Mouse (Mus musculus): Measurements from ENCODE around the gene Tldc2.
A peak's percentile ranks its signal among the peaks of the same experiment; 100 is the strongest.

Gene Tldc2

DNA sequence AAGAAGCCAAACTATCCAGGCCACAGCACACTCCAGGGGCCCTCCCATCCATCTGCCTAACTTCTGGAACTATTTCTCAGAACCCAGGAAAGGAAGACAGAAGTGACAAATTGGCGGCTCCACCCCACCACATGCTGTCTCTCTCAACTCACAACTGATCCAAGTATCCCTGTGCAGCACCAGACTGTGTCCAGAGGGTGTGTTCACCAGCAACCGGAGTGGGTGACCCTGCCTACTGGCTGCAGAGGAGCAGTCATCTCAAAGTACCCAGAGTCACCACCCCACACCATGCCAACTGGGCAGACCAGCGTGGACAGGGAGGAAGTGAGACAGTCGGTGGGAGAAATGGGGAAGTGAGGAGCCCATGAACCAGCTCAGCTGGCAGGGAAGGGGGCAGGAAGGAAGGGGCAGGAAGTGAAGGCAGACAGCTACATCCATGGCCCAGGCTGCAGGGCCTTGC is 23.6 kb upstream of the Tldc2 start:
- peak in 1 of 2 experiments; percentile 35 for DNase-seq

DNA sequence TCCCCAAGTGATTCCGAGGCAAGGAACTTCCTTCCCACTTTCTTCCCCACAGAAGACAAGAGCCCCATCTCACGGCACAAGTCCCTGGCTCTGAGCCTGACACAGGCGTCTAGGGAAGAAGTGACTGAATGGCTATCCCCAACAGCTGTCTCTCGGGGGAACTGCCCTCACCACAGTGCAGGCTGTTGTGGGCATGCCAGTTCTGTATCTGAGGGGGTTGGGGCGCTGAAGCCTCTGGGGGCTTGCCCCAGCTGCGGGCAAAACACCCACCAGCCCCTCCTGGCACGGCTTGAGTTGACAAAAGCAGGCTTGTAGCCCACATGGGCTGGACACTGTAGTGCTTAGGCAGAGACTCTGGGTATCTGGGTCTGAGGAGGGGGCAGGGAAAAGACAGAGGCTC is 22.7 kb upstream of the Tldc2 start:
- DNase-seq = no peak

DNA sequence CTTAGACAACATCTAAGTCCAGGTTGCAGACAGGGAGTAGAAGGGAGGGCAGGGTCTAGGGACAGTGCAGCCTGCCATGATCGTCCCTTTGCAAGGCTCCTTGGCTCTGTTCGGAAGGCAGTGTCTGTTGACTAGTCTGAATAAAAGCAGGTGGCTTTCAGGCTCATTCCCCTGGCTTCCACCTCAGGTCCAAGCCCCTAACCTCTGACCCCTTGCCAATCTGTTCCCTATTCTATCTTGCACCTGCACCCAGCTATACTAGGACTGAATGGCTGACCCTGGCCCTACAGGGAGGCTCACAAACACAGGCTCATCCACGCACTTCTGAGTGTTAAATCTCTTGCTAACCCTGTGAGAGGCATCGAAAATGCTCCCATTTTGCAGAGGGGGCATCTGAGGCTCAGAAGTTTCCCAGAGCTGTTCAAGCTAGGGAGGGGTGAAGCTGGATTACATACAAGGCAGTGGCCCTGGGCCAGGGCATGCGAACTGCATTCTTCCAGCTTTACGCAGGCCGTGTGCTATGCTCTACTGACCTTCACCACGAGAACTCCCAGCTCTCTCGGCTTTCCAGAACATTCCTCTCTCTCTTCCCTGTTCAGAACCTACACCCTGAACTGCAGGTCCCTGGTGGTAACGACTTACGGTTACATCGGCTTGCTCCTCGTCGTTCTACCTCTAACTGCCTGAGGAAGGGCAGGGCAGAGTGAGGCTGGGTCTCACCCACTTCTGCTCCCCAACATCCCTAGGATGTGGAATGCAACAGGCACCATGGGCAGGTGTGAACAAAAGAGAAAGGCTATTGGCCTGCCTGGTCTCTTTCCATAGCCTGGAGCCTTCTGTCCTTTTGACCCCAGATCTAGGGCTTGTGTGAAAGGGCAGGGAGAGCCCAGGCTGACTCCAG is 21.6 kb upstream of the Tldc2 start:
- DNase-seq = peak; percentile 54 to 57

DNA sequence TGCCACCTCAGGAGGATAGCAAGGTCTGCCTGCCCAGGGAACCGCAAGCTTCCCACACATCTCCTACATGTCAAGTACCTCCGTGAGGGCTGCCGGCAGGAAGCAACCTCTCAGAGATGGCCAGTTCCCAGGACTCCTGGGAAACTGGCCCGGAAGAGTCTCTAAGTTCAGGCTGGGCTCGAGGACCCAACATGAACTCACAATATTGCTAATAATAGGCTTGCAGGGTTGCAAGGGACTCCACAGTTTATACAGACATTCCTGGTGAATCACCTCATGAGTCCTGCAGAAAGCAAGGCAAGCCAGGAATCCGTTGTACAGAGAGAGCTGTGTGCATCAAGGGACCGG is 21.0 kb upstream of the Tldc2 start:
- DNase-seq = no peak

DNA sequence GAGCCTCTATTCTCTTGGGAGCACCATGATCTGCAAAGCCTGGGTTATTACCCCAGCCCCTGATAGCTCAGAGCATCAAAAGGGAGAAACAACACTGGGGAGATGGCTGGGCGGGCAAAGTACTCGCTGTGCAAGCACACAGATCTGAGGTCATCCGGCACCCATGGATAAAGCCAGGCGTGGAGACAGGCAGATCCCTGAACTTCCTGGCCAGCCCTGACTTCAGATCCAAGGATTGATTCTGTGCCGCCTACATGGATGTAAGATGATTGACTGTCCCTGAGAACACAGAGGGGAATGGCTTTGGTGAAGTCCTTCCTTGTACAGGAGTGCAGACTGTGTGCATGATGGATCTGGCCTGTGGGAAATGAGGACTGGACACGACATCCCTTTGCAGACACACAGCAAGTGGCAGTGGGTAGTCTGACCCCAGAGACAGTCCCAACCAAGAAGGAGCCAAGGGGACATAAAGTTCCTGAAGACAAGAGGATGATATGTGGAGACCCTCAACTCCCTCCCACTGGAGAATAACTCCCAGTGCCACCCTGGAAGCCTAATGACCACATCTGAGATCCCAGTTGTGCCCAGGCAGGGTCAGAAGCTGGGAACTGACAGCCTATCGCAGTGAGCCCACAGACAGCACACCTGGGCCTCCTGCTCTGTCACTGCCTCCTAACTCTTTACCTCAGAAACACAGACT is 20.0 kb upstream of the Tldc2 start:
- DNase-seq = no peak

DNA sequence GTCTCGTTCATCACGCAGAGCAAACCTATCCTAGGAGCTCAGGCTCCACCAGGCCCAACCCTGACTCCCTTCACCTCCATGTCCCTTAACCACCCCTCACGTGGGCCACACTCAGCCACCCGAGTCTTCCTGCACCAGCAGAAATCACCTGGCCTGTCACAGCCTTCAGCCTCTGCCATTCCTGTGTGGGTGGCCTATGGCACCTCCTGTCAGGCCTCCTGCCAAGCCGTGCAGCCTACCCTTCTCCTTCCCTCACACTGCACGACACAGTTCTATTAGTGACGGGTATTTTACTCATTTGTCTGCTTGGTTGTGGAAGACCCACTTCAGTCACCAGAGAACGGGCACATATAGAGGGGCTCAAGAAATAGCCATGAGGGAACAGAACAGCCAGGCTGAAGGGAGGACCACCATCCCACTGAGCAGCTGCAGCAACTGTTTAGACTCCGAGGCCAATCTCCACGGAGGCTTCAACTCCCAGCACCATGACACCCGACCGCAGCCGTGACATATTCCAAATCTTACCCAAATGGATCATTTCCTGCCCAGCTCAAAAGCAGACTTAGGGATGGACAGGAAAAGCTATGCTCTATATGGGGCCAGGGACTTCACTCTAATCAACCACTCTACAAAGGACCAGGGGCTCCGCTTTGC is 18.0 kb upstream of the Tldc2 start:
- no peak for DNase-seq

DNA sequence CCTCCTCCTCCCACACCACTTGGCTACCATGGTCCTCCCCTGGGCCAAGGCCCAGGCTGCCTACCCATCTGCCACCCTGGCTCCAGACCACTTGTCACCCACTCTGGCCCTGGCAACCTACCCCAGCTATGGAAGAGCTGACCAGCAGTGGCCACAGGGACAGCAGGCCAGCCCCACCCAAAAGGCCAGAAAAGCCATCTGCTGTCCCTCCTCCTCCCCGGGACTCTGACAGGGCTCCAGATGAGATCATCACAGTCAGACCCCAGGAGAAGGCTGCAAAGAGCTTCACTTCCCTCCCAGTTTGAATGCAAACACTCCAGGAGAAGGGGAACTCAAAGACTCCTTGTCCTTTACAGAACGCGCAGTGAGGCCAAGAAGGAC is 17.5 kb upstream of the Tldc2 start:
- no peak for DNase-seq

DNA sequence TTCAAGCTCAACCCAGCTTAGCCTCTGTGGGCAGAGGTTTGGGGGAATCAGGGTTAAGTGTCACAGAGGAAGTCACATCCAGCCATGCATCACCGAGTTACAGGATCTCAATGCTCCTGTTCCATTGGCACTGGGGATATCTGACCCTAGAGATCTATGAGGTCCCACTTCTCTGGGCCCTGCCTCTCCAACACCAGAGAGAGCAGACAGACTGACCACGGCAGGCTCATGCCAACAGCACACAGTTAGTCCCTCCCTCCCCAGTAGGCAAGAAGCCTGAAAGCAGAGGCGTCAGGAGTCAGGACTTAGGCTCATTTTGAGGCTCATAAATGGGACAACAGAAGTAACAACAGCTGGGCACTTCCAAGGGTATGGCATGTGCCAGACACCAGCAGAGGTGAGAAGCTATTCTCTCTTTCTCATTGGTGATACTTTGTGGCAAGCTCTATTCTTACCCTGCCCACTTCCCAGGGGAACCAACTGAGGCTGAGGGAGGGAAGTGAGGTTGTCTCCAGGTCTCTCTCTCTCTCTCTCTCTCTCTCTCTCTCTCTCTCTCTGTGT is 17.0 kb upstream of the Tldc2 start:
- no peak for DNase-seq

DNA sequence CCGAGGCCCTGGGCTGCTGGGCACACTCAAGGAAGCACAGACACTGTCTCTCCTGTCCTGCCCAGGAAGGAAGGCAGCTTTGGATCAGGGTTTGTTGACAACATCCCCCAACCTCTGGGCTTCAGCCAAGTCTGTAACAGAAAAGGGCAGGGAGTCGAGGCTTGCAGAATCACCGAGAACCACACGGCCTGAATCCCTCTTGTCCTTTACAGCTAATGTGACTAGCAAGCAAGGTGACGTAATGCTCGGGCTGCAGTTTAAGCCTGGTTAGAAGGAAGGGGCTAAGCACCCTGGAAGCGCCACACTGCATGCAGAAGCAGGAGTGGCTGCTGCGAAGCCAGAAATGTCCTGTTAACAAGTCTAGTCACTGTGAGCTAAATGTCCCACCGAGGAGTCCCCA is 16.5 kb upstream of the Tldc2 start:
- peak; percentile 72 for DNase-seq

DNA sequence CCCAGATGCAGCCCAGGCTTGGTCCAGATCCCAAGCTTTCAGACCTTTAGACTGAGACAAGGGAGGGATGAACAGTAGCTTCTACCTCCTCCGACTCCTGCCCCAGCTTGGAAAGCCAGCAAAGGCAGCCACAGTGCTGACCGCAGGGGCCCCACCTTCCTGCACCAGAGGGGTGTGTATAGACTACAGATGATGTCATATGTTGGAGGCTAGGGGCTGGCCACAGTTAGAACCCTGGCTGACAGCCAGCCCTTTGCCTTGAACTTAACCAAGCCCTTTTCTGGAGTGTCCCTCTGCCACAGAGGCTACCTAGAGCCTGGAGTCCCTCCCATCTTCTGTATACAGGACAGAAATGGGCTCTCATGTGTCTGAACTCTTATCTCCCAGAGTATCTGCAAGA is 15.3 kb upstream of the Tldc2 start:
- DNase-seq = peak; percentile 70 to 74

DNA sequence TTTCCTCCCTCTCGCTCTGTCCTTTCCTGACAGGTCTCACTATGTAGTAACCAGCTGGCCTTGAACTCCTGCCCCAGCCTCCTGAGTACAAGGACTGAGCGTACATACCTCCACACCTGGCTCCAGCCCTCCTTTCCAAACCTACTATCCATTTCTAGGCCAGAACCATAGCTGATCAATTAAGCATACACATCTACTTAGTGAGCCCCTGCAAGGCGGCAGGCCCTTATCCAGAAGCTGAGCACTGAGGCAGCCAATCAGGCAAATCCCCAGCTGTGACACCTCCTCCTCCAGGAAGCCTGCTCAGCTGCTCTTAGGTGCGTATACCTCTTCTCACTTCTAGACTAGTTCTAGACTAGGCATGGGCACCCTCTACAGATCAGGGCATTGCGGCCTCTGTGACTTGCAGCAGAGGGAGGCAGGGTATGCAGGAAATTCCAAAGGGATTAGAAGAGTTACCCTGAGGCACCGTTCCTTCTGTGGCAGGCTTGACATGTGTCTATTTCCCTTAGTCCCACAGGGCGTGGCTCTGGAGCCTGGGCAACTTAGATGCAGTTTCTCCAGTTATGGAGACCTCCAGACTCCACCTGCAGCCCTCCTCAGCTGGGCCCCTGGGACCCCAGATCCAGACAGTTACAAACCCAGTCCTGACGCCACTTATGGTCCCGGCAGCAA is 14.4 kb upstream of the Tldc2 start:
- DNase-seq = no peak

DNA sequence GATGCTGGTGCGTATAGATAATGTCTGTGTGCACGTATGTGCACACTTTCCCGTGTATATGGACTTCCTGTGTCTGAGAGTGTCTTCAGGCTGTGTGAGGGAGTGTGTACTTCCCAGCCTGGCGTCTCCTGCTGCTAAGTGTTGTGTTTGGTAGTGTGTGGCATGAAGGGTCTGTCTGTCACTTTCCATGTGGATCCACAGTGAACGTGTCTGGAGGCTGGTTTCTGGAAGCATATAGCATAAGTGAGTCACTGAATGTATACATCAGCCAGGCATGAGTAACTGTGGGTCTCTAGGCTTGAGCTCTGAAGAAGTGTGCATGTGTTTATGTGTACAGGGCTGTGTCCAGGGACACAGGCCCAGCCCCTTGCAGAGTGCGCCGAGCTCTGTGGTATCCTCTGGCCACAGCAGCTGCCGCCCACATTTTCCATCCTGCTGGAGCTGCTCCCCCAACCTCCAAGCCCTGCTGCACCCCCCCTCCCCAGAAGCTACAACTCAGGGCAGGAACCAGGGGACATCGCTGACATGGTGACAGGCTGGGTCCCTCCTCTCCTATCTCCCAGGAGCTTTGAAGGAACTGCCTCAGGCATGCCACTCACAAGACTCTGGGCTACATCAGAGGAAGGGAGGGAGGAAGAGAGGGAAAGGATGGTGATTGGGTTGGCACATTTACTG is 13.3 kb upstream of the Tldc2 start:
- DNase-seq = no peak

DNA sequence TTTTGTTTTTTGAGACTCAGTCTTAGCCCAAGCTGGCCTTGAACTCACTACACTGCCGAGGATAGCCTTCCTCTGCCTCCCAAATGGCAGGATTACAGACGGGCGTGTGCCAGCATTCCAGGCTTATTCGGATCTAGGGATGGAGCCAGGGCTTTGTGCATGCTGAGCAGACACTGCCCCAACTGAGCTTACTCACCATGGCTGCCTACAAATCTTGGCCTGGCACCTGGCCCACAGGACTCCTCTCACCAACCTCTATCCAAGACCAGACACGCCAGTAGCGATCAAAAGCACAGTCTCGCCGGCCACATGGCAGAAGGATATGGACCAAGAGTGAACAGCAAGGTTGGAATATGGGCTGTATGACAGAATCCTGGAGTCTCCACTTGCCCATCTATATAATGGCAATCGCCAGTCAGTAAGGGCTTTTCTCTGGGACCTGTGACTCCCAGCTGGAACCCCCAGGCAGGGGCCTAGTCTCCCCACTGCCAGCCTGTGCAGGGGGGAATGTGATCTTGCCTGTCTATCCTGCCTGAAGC is 12.6 kb upstream of the Tldc2 start:
- no peak for DNase-seq

DNA sequence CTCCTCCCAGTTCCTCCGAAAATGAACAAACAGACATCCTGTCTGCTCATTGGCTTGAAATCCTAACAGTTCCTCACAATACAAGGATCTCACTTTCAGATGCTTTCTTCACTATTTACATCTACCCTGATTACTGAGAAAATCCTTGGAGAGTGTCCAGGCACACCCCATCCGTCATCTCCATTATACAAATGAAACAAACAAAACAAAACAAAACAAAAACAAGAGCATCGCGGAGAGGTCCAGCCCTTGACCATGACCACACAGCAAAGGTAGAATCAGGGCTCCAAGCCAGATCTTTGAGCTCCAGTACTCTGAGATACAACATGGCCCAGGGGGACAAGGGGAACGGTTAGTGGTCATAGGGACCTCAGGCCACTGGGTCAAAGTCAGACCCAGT is 12.1 kb upstream of the Tldc2 start:
- no peak for DNase-seq

DNA sequence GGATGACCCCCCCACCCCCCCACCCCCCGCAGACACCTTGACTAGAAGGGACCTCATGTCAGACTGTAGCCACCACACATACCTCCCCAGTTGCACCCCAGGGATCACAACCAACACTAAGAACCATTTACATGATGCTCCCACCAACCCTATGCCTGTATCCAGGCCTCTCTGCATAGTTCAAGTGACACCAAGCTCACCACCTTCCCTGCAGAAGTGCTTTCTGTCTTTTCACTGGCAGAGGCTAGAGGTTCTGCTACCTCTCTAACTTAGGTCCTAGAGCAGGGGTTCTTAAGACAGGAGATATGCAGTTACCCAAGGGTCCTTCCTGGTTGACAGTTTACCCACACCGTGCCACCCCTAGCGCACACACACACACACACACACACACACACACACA is 11.6 kb upstream of the Tldc2 start:
- DNase-seq = no peak

DNA sequence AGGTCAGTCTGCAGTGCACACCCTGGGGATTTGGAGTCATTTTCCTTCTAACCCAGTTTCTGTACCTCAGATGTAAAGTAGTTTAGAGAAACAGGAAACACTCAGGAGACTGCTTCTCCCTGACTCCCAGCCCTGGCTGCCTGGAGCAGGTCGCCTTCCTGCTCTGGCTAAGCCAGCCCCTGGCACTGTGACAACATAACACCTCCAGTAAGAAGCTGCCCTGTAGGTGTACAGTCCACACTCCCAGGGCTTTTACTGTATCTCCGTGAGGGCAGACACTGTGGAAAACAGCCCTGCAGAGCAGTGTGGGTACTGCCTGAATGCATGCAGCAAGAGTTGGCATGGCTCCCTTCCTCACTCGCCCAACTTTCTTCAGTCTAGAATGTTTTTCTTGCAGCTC is 11.2 kb upstream of the Tldc2 start:
- DNase-seq = peak; percentile 62 to 72

DNA sequence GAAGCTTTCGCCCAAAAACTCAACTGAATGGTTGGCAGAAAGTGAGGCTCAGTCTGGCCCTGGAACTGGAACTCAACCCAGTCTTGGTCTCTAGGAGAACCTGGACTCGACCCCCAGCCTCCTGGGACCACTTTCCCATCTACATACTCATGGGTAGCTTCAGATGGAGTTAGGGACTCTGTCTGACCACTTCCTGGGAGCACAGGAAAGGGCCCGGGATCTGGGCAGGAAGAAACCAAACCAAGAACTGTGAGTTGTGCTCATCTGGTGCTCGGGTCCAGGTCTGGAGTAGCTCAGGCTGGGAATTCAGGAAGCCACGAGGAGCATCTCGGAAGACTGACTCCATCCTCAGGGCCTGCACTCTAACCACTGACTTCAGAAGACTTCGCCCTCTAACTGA is 10.3 kb upstream of the Tldc2 start:
- no peak for DNase-seq

DNA sequence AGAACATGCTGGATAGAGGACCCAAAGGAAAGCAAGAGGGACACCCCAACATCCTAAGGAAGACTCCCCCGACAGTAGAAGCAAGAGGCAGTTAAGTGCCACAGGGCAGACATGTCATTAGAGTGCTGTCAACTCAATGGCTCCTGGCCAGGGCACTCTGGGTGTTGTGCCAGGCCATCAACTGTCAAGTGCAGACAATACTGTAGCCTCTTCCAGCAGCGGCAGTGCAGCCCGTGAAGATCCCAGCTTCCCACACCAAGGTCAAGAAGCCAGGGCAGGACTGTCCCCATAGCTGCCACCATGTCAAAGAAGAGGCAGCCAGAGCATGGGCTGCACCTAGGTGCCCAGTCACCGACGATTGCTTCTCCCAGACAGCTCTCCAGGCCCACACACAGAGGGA is 9.7 kb upstream of the Tldc2 start:
- DNase-seq = peak in 1 of 2 experiments; percentile 52

DNA sequence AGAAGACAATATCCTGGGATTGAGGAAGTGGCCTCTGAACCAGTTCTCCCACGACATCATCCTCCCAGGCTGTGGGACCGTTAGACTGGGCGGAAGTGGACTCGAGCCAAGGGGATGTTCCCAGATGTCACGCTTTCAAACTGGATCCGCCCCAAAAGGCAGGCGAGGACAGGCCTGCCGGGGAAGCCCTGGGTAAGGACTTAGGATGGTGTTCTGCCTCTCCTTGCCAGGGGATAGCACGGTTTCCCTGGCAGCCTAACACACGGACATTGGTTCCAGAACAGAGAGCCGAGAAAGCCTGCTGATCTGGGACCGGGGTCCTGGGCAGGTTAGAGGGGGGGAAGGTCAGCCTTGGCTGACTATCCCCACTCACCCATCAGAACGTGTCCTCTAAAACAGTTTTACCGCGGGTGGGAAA is 9.2 kb upstream of the Tldc2 start:
- DNase-seq = peak; percentile 91

DNA sequence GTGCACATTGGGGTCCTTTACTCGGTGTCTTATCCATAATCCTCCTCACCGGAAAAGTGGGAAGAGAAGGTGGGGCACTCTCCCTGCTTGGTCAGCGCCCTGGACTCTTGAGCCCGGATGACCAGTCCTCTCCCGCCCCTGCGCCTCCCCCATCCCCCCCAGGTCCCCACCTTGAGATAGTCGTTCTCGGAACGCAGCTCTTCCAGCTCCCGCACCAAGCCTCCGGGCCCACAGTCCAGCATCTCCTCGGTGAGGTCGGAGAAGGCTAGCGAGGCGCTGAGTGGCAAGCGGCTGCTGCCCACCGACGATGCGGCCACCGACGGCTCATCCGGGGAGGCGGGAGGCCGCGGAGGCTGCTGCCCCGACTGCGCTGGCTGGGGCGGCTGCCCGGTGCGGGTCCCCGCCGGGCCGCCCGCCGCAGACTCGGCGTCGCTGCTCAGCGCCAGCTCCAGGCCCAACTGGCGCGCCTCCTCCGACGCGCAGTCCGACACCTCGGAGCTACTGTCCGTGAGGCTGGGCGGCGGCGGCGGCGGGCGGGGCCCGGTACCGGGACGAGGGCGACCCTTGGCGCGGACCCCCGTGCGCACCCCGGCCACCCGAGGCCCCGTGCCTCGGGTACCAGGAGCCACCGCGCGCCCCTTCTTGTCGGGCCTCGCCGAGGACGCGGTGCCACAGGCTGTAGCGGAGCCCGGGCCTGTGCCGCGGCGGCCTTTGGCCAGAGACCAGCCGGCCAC is 8.6 kb upstream of the Tldc2 start:
- DNase-seq = peak in 1 of 2 experiments; percentile 50

All from kidney, postnatal 36 days (tissue).